In the genomic region with DNA sequence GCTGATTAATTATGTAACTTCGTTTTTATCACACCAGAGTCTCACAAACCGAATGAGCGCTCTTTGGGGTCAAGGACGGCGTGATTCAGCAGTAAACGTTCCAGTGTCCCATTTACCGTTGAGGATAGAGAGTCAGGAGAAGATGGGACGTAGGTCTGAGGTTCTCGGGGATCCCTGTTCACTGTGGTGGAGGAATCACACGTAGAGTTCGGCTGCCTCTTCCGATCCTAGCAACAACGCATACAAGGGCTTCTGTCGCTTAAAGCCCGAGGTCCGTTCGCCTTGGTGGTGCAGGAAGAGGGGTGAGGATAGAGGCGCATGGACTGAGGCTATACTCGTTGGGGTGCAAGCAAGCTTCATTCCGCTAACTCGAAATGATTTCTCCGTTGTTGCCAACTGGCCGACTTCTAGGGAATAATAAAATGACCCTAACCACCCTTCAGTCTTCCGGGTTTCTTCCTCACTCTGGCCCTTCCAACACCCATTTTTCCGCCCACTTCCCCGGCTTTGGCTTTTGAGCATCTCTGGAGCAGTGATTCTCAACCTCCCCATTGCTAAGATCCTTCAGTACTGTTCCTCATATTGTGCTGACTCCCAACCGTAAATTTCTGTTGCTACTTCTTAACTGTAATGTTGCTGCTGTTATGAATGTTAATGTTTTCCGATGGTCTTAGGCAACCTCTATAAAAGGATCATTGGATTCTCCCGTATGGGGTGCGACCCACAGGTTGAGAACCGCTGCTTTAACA, we compare ENCODE assay signal across 8 mouse cellular contexts. TPM values are rescaled to one million over a fixed set of nuclear protein-coding genes. Genes with fewer than 3 reads are reported as not detected.
A peak's percentile ranks its signal among the peaks of the same experiment; 100 is the strongest.
DNase-seq lines count a peak whose midpoint lies in the region; ATAC-seq and TF ChIP-seq lines count a peak whose summit lies in the region.

No protein-coding gene starts in this region.

- TF ChIP-seq POLR2A in bone marrow macrophage, adult 2 months (IDR thresholded peaks at IDR 0.05; ENCODE audit: borderline replicate concordance, low read depth, low read length): no peak

- peaks cover 12% of the 10 kb centered on the region for H3K4me1 ChIP-seq in bone marrow macrophage, adult 2 months (ENCODE audit: control insufficient read depth, insufficient read depth, low read length)
- peaks cover 24% of the 10 kb centered on the region for H3K4me1 ChIP-seq in erythroblast, embryonic 14.5 days (ENCODE audit: control insufficient read depth)
- H3K4me1 ChIP-seq in heart, postnatal 0 days (ENCODE audit: control insufficient read depth, insufficient read depth): peaks cover 19% of the 10 kb centered on the region

- H3K9ac ChIP-seq in heart, postnatal 0 days (replicated peaks; ENCODE audit: low read depth, low read length): peak overlapping the region; percentile 63

- peak overlapping the region; percentile 86 for H3K4me2 ChIP-seq in heart, postnatal 0 days (ENCODE audit: low read depth, low read length)

- DNase-seq in ES-CJ7 (ENCODE audit: low read depth, low spot score): peak; percentile 32
- peak; percentile 47 for DNase-seq in heart, postnatal 0 days (ENCODE audit: low spot score)
- DNase-seq in kidney, postnatal 4 days: peak; percentile 42 to 61
- DNase-seq in lung, postnatal 25 days (ENCODE audit: low spot score): peak; percentile 35
- DNase-seq in retina, embryonic 14.5 days (ENCODE audit: low spot score): peak; percentile 53
- DNase-seq in urinary bladder, adult 2 months (ENCODE audit: low spot score): peak; percentile 44

- WGBS in heart, postnatal 0 days: under 1% methylated on average over 31 of the region's 31 CpGs

- no peak for TF ChIP-seq CTCF in bone marrow macrophage, adult 2 months (IDR thresholded peaks at IDR 0.05; ENCODE audit: low read depth, low read length)
- no peak for TF ChIP-seq CTCF in heart, postnatal 0 days (IDR thresholded peaks at IDR 0.05; ENCODE audit: low read depth)

- peak overlapping the region; percentile 90 for H3K27ac ChIP-seq in bone marrow macrophage, adult 2 months (ENCODE audit: insufficient read depth, low read depth, low read length)
- H3K27ac ChIP-seq in heart, postnatal 0 days (ENCODE audit: low read depth): peak overlapping the region; percentile 100

- H3K9me3 ChIP-seq in erythroblast, embryonic 14.5 days (ENCODE audit: control insufficient read depth, low read length): no peaks in the 10 kb centered on the region
- no peaks in the 10 kb centered on the region for H3K9me3 ChIP-seq in heart, postnatal 0 days (replicated peaks; ENCODE audit: control insufficient read depth, low read length)

- H3K27me3 ChIP-seq in erythroblast, embryonic 14.5 days (ENCODE audit: control insufficient read depth): no peaks in the 10 kb centered on the region; the same call in 1 of the 2 replicates
- no peaks in the 10 kb centered on the region for H3K27me3 ChIP-seq in heart, postnatal 0 days (ENCODE audit: control insufficient read depth, insufficient read depth, low read length)

- peak overlapping the region; percentile 64 for H3K4me3 ChIP-seq in bone marrow macrophage, adult 2 months (ENCODE audit: insufficient read depth, low read length)
- H3K4me3 ChIP-seq in erythroblast, embryonic 14.5 days (replicated peaks): peak overlapping the region; percentile 79
- peak overlapping the region; percentile 92 for H3K4me3 ChIP-seq in heart, postnatal 0 days (ENCODE audit: low read depth, low read length)

- TF ChIP-seq EP300 in heart, postnatal 0 days (IDR thresholded peaks at IDR 0.05; ENCODE audit: low read depth): no peak

- H3K36me3 ChIP-seq in erythroblast, embryonic 14.5 days (ENCODE audit: control insufficient read depth): peaks cover 24% of the 10 kb centered on the region
- H3K36me3 ChIP-seq in heart, postnatal 0 days (replicated peaks; ENCODE audit: control insufficient read depth, insufficient read depth, low read length): no peaks in the 10 kb centered on the region; the same call in 1 of the 2 replicates

- ATAC-seq in heart, postnatal 0 days (ENCODE audit: insufficient read depth, low read depth): peak; percentile 9

RNA-seq across cellular contexts. Expression of gene BC005537, which starts 1.4 kb away (rescaled TPM):
- 575 and 610 TPM in 2 replicates for polyA plus RNA-seq in bone marrow macrophage, adult 2 months (2012; ENCODE audit: insufficient read depth, insufficient read length, missing spikeins)
- 5.3 and 6.0 TPM in 2 replicates for polyA plus RNA-seq in erythroblast, embryonic 14.5 days (2012)
- 36.4 and 43.9 TPM in 2 replicates for total RNA-seq in heart, postnatal 0 days (2014; rRNA removed; ENCODE audit: low replicate concordance)
- polyA plus RNA-seq in heart, postnatal 0 days (2015; fragmentation: Nextera tagmentation; extraction: Ambion mirVana): 13.2 and 14.0 TPM in 2 replicates
- 92.9 and 97.0 TPM in 2 replicates for polyA plus RNA-seq in urinary bladder, adult 2 months (2012; rRNA removed)

RNA-seq across cellular contexts. Expression of gene Acot13, which starts 31.2 kb away (rescaled TPM):
- 81.0 and 91.3 TPM in 2 replicates for polyA plus RNA-seq in bone marrow macrophage, adult 2 months (2012; ENCODE audit: insufficient read depth, insufficient read length, missing spikeins)
- 3.5 and 5.2 TPM in 2 replicates for polyA plus RNA-seq in erythroblast, embryonic 14.5 days (2012)
- total RNA-seq in heart, postnatal 0 days (2014; rRNA removed; ENCODE audit: low replicate concordance): 176 and 219 TPM in 2 replicates
- 609 and 634 TPM in 2 replicates for polyA plus RNA-seq in heart, postnatal 0 days (2015; fragmentation: Nextera tagmentation; extraction: Ambion mirVana)
- polyA plus RNA-seq in urinary bladder, adult 2 months (2012; rRNA removed): 94.5 and 97.4 TPM in 2 replicates

RNA-seq across cellular contexts. Expression of gene Tdp2, which starts 31.4 kb away (rescaled TPM):
- polyA plus RNA-seq in bone marrow macrophage, adult 2 months (2012; ENCODE audit: insufficient read depth, insufficient read length, missing spikeins): 29.0 and 36.4 TPM in 2 replicates
- 2.3 and 3.1 TPM in 2 replicates for polyA plus RNA-seq in erythroblast, embryonic 14.5 days (2012)
- 24.2 and 27.5 TPM in 2 replicates for total RNA-seq in heart, postnatal 0 days (2014; rRNA removed; ENCODE audit: low replicate concordance)
- polyA plus RNA-seq in heart, postnatal 0 days (2015; fragmentation: Nextera tagmentation; extraction: Ambion mirVana): 17.4 and 18.5 TPM in 2 replicates
- 22.0 and 28.7 TPM in 2 replicates for polyA plus RNA-seq in urinary bladder, adult 2 months (2012; rRNA removed)

RNA-seq across cellular contexts. Expression of gene Gmnn, which starts 38.4 kb away (rescaled TPM):
- polyA plus RNA-seq in bone marrow macrophage, adult 2 months (2012; ENCODE audit: insufficient read depth, insufficient read length, missing spikeins): 64.6 and 76.6 TPM in 2 replicates
- 1.7 and 1.8 TPM in 2 replicates for polyA plus RNA-seq in erythroblast, embryonic 14.5 days (2012)
- 28.2 and 29.8 TPM in 2 replicates for total RNA-seq in heart, postnatal 0 days (2014; rRNA removed; ENCODE audit: low replicate concordance)
- 71.7 and 81.1 TPM in 2 replicates for polyA plus RNA-seq in heart, postnatal 0 days (2015; fragmentation: Nextera tagmentation; extraction: Ambion mirVana)
- 7.9 and 9.8 TPM in 2 replicates for polyA plus RNA-seq in urinary bladder, adult 2 months (2012; rRNA removed)

RNA-seq across cellular contexts. Expression of gene D130043K22Rik, which starts 44.8 kb away (rescaled TPM):
- polyA plus RNA-seq in bone marrow macrophage, adult 2 months (2012; ENCODE audit: insufficient read depth, insufficient read length, missing spikeins): not detected in 2 replicates
- not detected in 2 replicates for polyA plus RNA-seq in erythroblast, embryonic 14.5 days (2012)
- not detected in 2 replicates for total RNA-seq in heart, postnatal 0 days (2014; rRNA removed; ENCODE audit: low replicate concordance)
- polyA plus RNA-seq in heart, postnatal 0 days (2015; fragmentation: Nextera tagmentation; extraction: Ambion mirVana): 0.03 TPM in 1 of 2 replicates, not detected in the other
- 0.06 and 0.10 TPM in 2 replicates for polyA plus RNA-seq in urinary bladder, adult 2 months (2012; rRNA removed)

Comparison
In these comparisons a context has a peak if more than half of its experiments do, and no peak if none do; other contexts are left out.
1. Peak in every context shown above with its lines: DNase-seq, ATAC-seq, H3K4me3 ChIP-seq and H3K27ac ChIP-seq.
2. RNA of gene Acot13, which starts 31.2 kb away (polyA plus RNA-seq): 609 to 634 TPM in heart, postnatal 0 days, 94.5 to 97.4 TPM in urinary bladder, adult 2 months and 81.0 to 91.3 TPM in bone marrow macrophage, adult 2 months; 3.5 to 5.2 TPM in erythroblast, embryonic 14.5 days; every median in the first group is over 10 times any median in the second.